10 mouse cellular contexts compared by ENCODE assay signal in the genomic region with DNA sequence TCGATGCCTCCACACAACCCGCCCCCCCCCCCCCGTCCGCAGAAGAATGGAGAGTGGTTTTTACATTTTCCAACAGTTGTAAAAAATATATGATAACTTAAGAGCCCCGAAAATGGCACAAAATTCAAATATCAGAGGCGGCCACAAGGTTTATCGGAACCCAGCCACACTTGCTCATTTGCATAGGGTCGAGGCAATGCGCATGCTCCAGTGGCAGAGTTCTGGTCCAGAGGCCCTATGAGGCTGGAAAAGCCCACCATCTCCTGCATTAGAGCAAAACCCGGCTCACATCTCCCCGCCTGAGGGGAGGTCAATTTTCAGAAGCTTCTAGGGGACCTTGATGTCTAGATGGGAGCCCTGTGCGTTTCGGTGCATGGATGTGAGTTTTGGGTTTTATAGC. TPM values are rescaled to one million over a fixed set of nuclear protein-coding genes. Genes with fewer than 3 reads are reported as not detected.
DNase-seq lines count a peak whose midpoint lies in the region; ATAC-seq and TF ChIP-seq lines count a peak whose summit lies in the region.
"Had no signal": no experiment of that assay in that cellular context is flagged by ENCODE, and none has a peak within 500 bp of the region (broad histone marks: within the 10 kb centered on the region; RNA-seq: fewer than 3 reads in every experiment).

No protein-coding gene starts in this region.

- H3K9me3 ChIP-seq in forebrain, postnatal 0 days (ENCODE audit: low read length), result no peaks in the 10 kb centered on the region
- no peaks in the 10 kb centered on the region for H3K9me3 ChIP-seq in midbrain, embryonic 14.5 days (ENCODE audit: control insufficient read depth, low read length)

- peak overlapping the region; percentile 22; the same call in 1 of the 2 replicates for H3K9ac ChIP-seq in forebrain, postnatal 0 days
- H3K9ac ChIP-seq in midbrain, embryonic 14.5 days (replicated peaks; ENCODE audit: low read length), result no peak overlapping the region; the same call in 1 of the 2 replicates

- no peak for TF ChIP-seq POLR2A in lung, adult 2 months (IDR thresholded peaks at IDR 0.05; ENCODE audit: borderline replicate concordance, extremely low read depth, low read depth, low read length)

- H3K27ac ChIP-seq in left cerebral cortex, adult 2 months, result no peak overlapping the region; the same call in 1 of the 2 replicates
- H3K27ac ChIP-seq in forebrain, postnatal 0 days (ENCODE audit: low read depth, low read length), result no peak overlapping the region
- no peak overlapping the region for H3K27ac ChIP-seq in midbrain, embryonic 14.5 days (replicated peaks; ENCODE audit: low read depth, low read length)

- no peak for TF ChIP-seq CTCF in left cerebral cortex, adult 2 months (IDR thresholded peaks at IDR 0.05)
- TF ChIP-seq CTCF in forebrain, postnatal 0 days (IDR thresholded peaks at IDR 0.05; ENCODE audit: low read depth), result no peak
- TF ChIP-seq CTCF in lung, adult 2 months (IDR thresholded peaks at IDR 0.05; ENCODE audit: insufficient read depth, low read length), result no peak

- DNase-seq in left cerebral cortex, adult 2 months (ENCODE audit: extremely low spot score in 1 of 2, low spot score in 2 of 2), result no peak
- no peak for DNase-seq in left cerebral cortex, postnatal 14 days (ENCODE audit: low spot score in 2 of 2)
- peak; percentile 47 for DNase-seq in embryo, embryonic 11 days
- DNase-seq in forebrain, postnatal 0 days, result no peak
- peak; percentile 55 for DNase-seq in midbrain, embryonic 14.5 days
- no peak for DNase-seq in layer of hippocampus, postnatal 36 days
- no peak for DNase-seq in adrenal gland, postnatal 4 days (ENCODE audit: low spot score in 2 of 2)
- DNase-seq in lung, adult 2 months, result no peak
- DNase-seq: kidney, postnatal 25 days; lung, postnatal 36 days had no signal

- intact Hi-C loops in left cerebral cortex, adult 2 months (cut with DNase I), result no loop called here
- intact Hi-C loops in left cerebral cortex, postnatal 14 days (cut with DNase I), result no loop called here

- 31% methylated on average over 13 of the region's 13 CpGs for WGBS in forebrain, postnatal 0 days
- 28% methylated on average over 13 of the region's 13 CpGs for WGBS in midbrain, embryonic 14.5 days
- 38% methylated on average over 13 of the region's 13 CpGs for WGBS in lung, adult 2 months

- peaks cover 33% of the 10 kb centered on the region for H3K4me1 ChIP-seq in forebrain, postnatal 0 days (ENCODE audit: insufficient read depth)
- peaks cover 37% of the 10 kb centered on the region for H3K4me1 ChIP-seq in midbrain, embryonic 14.5 days (ENCODE audit: control insufficient read depth, insufficient read depth, low read length)
- no peaks in the 10 kb centered on the region for H3K4me1 ChIP-seq in lung, adult 2 months (ENCODE audit: control insufficient read depth, insufficient read depth, low read length)

- H3K27me3 ChIP-seq in forebrain, postnatal 0 days (ENCODE audit: insufficient read depth, low read length), result no peaks in the 10 kb centered on the region
- no peaks in the 10 kb centered on the region for H3K27me3 ChIP-seq in midbrain, embryonic 14.5 days (ENCODE audit: control insufficient read depth, insufficient read depth, low read length)

- ATAC-seq in forebrain, postnatal 0 days, result no peak
- no peak for ATAC-seq in midbrain, embryonic 14.5 days (ENCODE audit: low FRiP score, low TSS enrichment)

- peak overlapping the region; percentile 4 for H3K4me3 ChIP-seq in left cerebral cortex, adult 2 months
- H3K4me3 ChIP-seq in forebrain, postnatal 0 days (ENCODE audit: low read depth, low read length), result peak overlapping the region; percentile 18
- H3K4me3 ChIP-seq in midbrain, embryonic 14.5 days (replicated peaks; ENCODE audit: low read depth, low read length), result peak overlapping the region; percentile 24
- H3K4me3 ChIP-seq in lung, adult 2 months (replicated peaks; ENCODE audit: extremely low read depth, low read depth, low read length), result no peak overlapping the region

- no peaks in the 10 kb centered on the region; the same call in 1 of the 2 replicates for H3K36me3 ChIP-seq in forebrain, postnatal 0 days (ENCODE audit: insufficient read depth)
- H3K36me3 ChIP-seq in midbrain, embryonic 14.5 days (ENCODE audit: control insufficient read depth, insufficient read depth, low read length), result no peaks in the 10 kb centered on the region

- H3K4me2 ChIP-seq in forebrain, postnatal 0 days (ENCODE audit: low read depth), result peak overlapping the region; percentile 89
- H3K4me2 ChIP-seq in midbrain, embryonic 14.5 days (ENCODE audit: low read length), result peak overlapping the region; percentile 55

RNA-seq across cellular contexts. Expression of a gene that starts 4.8 kb away (rescaled TPM):
- 10 to 100 TPM; 74.5 to 76.9 TPM for total RNA-seq in left cerebral cortex, adult 2 months (2021)
- 10 to 100 TPM; 72.6 to 80.1 TPM for total RNA-seq in left cerebral cortex, postnatal 14 days (2021)
- 154 and 193 TPM in 2 replicates for total RNA-seq in forebrain, postnatal 0 days (2014; rRNA removed)
- 59.4 and 65.2 TPM in 2 replicates for polyA plus RNA-seq in forebrain, postnatal 0 days (2015; fragmentation: Nextera tagmentation; extraction: Ambion mirVana)
- polyA plus RNA-seq in midbrain, embryonic 14.5 days (2014; fragmentation: Nextera tagmentation; extraction: Ambion mirVana), result 50.0 and 61.4 TPM in 2 replicates
- total RNA-seq in layer of hippocampus, postnatal 36 days (2021), result 10 to 100 TPM; 70.7 TPM
- total RNA-seq in adrenal gland, postnatal 4 days (2021), result 10 to 100 TPM; 13.7 to 17.2 TPM
- polyA plus RNA-seq in lung, adult 2 months (2012; rRNA removed), result 6.1 and 7.8 TPM in 2 replicates

RNA-seq across cellular contexts. Expression of a gene that starts 42.7 kb away (rescaled TPM):
- under 1 TPM in 1 of 2 experiments, not detected in 1; 0.14 TPM for total RNA-seq in left cerebral cortex, adult 2 months (2021)
- under 1 TPM in 1 of 2 experiments, not detected in 1; 0.40 TPM for total RNA-seq in left cerebral cortex, postnatal 14 days (2021)
- total RNA-seq in forebrain, postnatal 0 days (2014; rRNA removed), result 0.38 and 0.71 TPM in 2 replicates
- polyA plus RNA-seq in forebrain, postnatal 0 days (2015; fragmentation: Nextera tagmentation; extraction: Ambion mirVana), result 0.19 and 0.30 TPM in 2 replicates
- polyA plus RNA-seq in midbrain, embryonic 14.5 days (2014; fragmentation: Nextera tagmentation; extraction: Ambion mirVana), result 0.43 TPM in 1 of 2 replicates, not detected in the other
- total RNA-seq in layer of hippocampus, postnatal 36 days (2021), result under 1 TPM in 1 of 2 experiments, not detected in 1; 0.30 TPM
- under 1 TPM; 0.17 to 0.31 TPM for total RNA-seq in adrenal gland, postnatal 4 days (2021)
- polyA plus RNA-seq in lung, adult 2 months (2012; rRNA removed), result 4.5 and 5.0 TPM in 2 replicates

RNA-seq across cellular contexts. Expression of a gene that starts 58.4 kb away (rescaled TPM):
- 10 to 100 TPM; 85.3 TPM for total RNA-seq in left cerebral cortex, adult 2 months (2021)
- total RNA-seq in left cerebral cortex, postnatal 14 days (2021), result 100 to 1,000 TPM in 1 of 2 experiments, 10 to 100 TPM in 1; 94.2 to 107 TPM
- total RNA-seq in forebrain, postnatal 0 days (2014; rRNA removed), result 25.9 and 36.8 TPM in 2 replicates
- polyA plus RNA-seq in forebrain, postnatal 0 days (2015; fragmentation: Nextera tagmentation; extraction: Ambion mirVana), result 14.0 and 20.0 TPM in 2 replicates
- polyA plus RNA-seq in midbrain, embryonic 14.5 days (2014; fragmentation: Nextera tagmentation; extraction: Ambion mirVana), result 0.84 and 1.3 TPM in 2 replicates
- total RNA-seq in layer of hippocampus, postnatal 36 days (2021), result 10 to 100 TPM; 91.6 to 92.0 TPM
- 10 to 100 TPM; 10.7 to 15.8 TPM for total RNA-seq in adrenal gland, postnatal 4 days (2021)
- 0.80 and 1.6 TPM in 2 replicates for polyA plus RNA-seq in lung, adult 2 months (2012; rRNA removed)

Comparison
In these comparisons a context has a peak if more than half of its experiments do, and no peak if none do; other contexts are left out.
1. DNase-seq: peak in embryo, embryonic 11 days (single experiment) and midbrain, embryonic 14.5 days (single experiment); none in left cerebral cortex, adult 2 months (0 of 2), left cerebral cortex, postnatal 14 days (0 of 2), forebrain, postnatal 0 days (single experiment), layer of hippocampus, postnatal 36 days (0 of 2), adrenal gland, postnatal 4 days (0 of 2) and lung, adult 2 months (single experiment).